Mouse (Mus musculus) hindbrain, embryonic 16.5 days (tissue): ENCODE data around the gene Tor1aip1. TPM values are rescaled to one million over a fixed set of nuclear protein-coding genes. Genes with fewer than 3 reads are reported as not detected.
A peak's percentile ranks its signal among the peaks of the same experiment; 100 is the strongest.

Experiments
- ATAC-seq: fragments of 200-750 bp; cut with Nextera tagmentation; 2 replicates; pipeline ENCODE4 v1.8.0; 2017; ENCODE audit warnings: moderate TSS enrichment, moderate library complexity
- H3K27ac ChIP-seq: fragments of 300-500 bp; sonication (generic); 2 replicates; pipeline ENCODE4 v1.5.1; 2014; ENCODE audit warnings: low read depth, mild to moderate bottlenecking, control low read depth, low read length, moderate library complexity
- H3K27me3 ChIP-seq: fragments of 300-500 bp; sonication (generic); replicated peaks from 2 replicates; pipeline ENCODE4 v1.6.1; 2014; ENCODE audit warnings: low read length; ENCODE audit not compliant: control insufficient read depth, insufficient read depth
- H3K36me3 ChIP-seq: fragments of 300-500 bp; sonication (generic); 2 replicates; pipeline ENCODE4 v1.6.1; 2014; ENCODE audit warnings: mild to moderate bottlenecking, low read length, moderate library complexity, mixed read lengths; ENCODE audit not compliant: control insufficient read depth, insufficient read depth
- H3K4me1 ChIP-seq: fragments of 300-500 bp; sonication (generic); 2 replicates; pipeline ENCODE4 v1.6.1; 2014; ENCODE audit warnings: low read depth, low read length; ENCODE audit not compliant: control insufficient read depth, insufficient read depth
- H3K4me2 ChIP-seq: fragments of 300-500 bp; sonication (generic); 2 replicates; pipeline ENCODE4 v1.6.1; 2014; ENCODE audit warnings: mild to moderate bottlenecking, low read length, control low read depth, moderate library complexity
- H3K4me3 ChIP-seq: fragments of 300-500 bp; sonication (generic); 2 replicates; pipeline ENCODE4 v1.5.1; 2014; ENCODE audit warnings: mild to moderate bottlenecking, low read length, control low read depth, moderate library complexity
- H3K9ac ChIP-seq: fragments of 300-500 bp; sonication (generic); 2 replicates; pipeline ENCODE4 v1.6.1; 2014; ENCODE audit warnings: low read depth, mild to moderate bottlenecking, control low read depth, low read length, moderate library complexity
- H3K9me3 ChIP-seq: fragments of 300-500 bp; sonication (generic); 2 replicates; pipeline ENCODE4 v1.6.1; 2014; ENCODE audit warnings: mild to moderate bottlenecking, low read length, moderate library complexity; ENCODE audit not compliant: control insufficient read depth
- WGBS: fragments of 180-500 bp; shearing (Covaris S2); extraction: QIAGEN DNeasy Blood & Tissue Kit; methylation state at CpG from one replicate; pipeline ENCODE4 v1.1.7; 2014; 5-methylcytosine and 5-hydroxymethylcytosine counted together
- polyA plus RNA-seq: library from polyadenylated mRNA; unstranded; fragments of >200 nt; fragmentation: Nextera tagmentation; extraction: Ambion mirVana; gene quantifications from 2 replicates; pipeline ENCODE4 v1.2.1, GENCODE M21; 2015

Gene Tor1aip1
- polyA plus RNA-seq, result 17.9 and 18.1 TPM in 2 replicates

GRCm38 (mm10) chr1:156035930-156036737 is at the start of gene Tor1aip1:
Gene Tor1aip1 (minus strand): TSS chr1:156036480.
- Histone ChIP-seq H3K36me3 (peaks cover 8% of the 10 kb centered on the region), H3K4me1 (peaks cover 14% of the 10 kb centered on the region), H3K4me2 (peak within 1 kb of the TSS; percentile 79), H3K9ac (peak within 1 kb of the TSS; percentile 95), H3K27me3 (no peaks in the 10 kb centered on the region), H3K9me3 (no peaks in the 10 kb centered on the region), H3K4me3 (peak within 1 kb of the TSS; percentile 93), H3K27ac (peak within 1 kb of the TSS; percentile 99)
- peak; percentile 95 for ATAC-seq
- under 1% methylated on average over 59 of the region's 59 CpGs for WGBS

GRCm38 (mm10) chr1:156085770-156086169 is 49.5 kb upstream of the Tor1aip1 start:
- H3K4me3 ChIP-seq, result no peak overlapping the region
- H3K27me3 ChIP-seq, result no peaks in the 10 kb centered on the region
- ATAC-seq, result peak; percentile 73
- H3K27ac ChIP-seq, result no peak overlapping the region
- no peaks in the 10 kb centered on the region for H3K4me1 ChIP-seq
- H3K4me2 ChIP-seq, result no peak overlapping the region
- no peaks in the 10 kb centered on the region for H3K9me3 ChIP-seq
- 57% methylated on average over 5 of the region's 5 CpGs for WGBS
- no peak overlapping the region for H3K9ac ChIP-seq
- H3K36me3 ChIP-seq, result no peaks in the 10 kb centered on the region

DNA sequence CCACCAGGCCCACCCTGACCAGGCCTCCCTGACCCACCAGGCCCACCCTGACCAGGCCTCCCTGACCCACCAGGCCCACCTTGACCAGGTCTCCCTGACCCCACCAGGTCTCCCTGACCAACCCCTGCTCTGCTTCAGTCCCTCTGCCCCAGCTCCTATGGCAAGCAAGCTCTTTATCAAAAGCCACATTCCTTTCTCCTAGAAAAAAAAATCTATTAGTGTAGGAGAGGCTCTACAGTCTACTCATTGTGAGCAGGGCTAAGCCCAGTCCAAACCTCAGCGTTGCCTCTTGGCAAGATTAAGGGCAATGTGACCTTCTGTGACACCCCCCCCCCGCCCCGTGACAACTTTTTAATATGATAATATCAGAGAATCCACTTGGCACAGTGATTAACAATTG is 48.3 kb upstream of the Tor1aip1 start:
- Histone ChIP-seq H3K4me2 (no peak overlapping the region), H3K9ac (no peak overlapping the region), H3K27ac (no peak overlapping the region), H3K9me3 (no peaks in the 10 kb centered on the region), H3K36me3 (no peaks in the 10 kb centered on the region), H3K4me1 (no peaks in the 10 kb centered on the region), H3K27me3 (no peaks in the 10 kb centered on the region), H3K4me3 (no peak overlapping the region)
- ATAC-seq, result no peak
- WGBS, result 71% methylated on average over 3 of the region's 3 CpGs

GRCm38 (mm10) chr1:156077655-156078054 is 41.4 kb upstream of the Tor1aip1 start:
- H3K9me3 ChIP-seq, result no peaks in the 10 kb centered on the region
- no peak for ATAC-seq
- no peak overlapping the region for H3K27ac ChIP-seq
- H3K27me3 ChIP-seq, result no peaks in the 10 kb centered on the region
- no peaks in the 10 kb centered on the region for H3K36me3 ChIP-seq
- no peak overlapping the region for H3K9ac ChIP-seq
- H3K4me1 ChIP-seq, result no peaks in the 10 kb centered on the region
- H3K4me3 ChIP-seq, result no peak overlapping the region
- no peak overlapping the region for H3K4me2 ChIP-seq
- 60% methylated on average over 3 of the region's 3 CpGs for WGBS

GRCm38 (mm10) chr1:156076474-156076873 is 40.2 kb upstream of the Tor1aip1 start:
- no peaks in the 10 kb centered on the region for H3K4me1 ChIP-seq
- 44% methylated on average over 4 of the region's 4 CpGs for WGBS
- H3K4me3 ChIP-seq, result no peak overlapping the region
- H3K27ac ChIP-seq, result no peak overlapping the region
- ATAC-seq, result no peak
- no peaks in the 10 kb centered on the region for H3K27me3 ChIP-seq
- H3K4me2 ChIP-seq, result no peak overlapping the region
- H3K9me3 ChIP-seq, result no peaks in the 10 kb centered on the region
- no peak overlapping the region for H3K9ac ChIP-seq
- no peaks in the 10 kb centered on the region for H3K36me3 ChIP-seq

GRCm38 (mm10) chr1:156074575-156074974 is 38.3 kb upstream of the Tor1aip1 start:
- no peak overlapping the region for H3K4me2 ChIP-seq
- 49% methylated on average over 8 of the region's 8 CpGs for WGBS
- H3K4me3 ChIP-seq, result no peak overlapping the region
- H3K27me3 ChIP-seq, result no peaks in the 10 kb centered on the region
- no peaks in the 10 kb centered on the region for H3K36me3 ChIP-seq
- ATAC-seq, result no peak
- no peak overlapping the region for H3K9ac ChIP-seq
- H3K4me1 ChIP-seq, result no peaks in the 10 kb centered on the region
- no peaks in the 10 kb centered on the region for H3K9me3 ChIP-seq
- no peak overlapping the region for H3K27ac ChIP-seq

DNA sequence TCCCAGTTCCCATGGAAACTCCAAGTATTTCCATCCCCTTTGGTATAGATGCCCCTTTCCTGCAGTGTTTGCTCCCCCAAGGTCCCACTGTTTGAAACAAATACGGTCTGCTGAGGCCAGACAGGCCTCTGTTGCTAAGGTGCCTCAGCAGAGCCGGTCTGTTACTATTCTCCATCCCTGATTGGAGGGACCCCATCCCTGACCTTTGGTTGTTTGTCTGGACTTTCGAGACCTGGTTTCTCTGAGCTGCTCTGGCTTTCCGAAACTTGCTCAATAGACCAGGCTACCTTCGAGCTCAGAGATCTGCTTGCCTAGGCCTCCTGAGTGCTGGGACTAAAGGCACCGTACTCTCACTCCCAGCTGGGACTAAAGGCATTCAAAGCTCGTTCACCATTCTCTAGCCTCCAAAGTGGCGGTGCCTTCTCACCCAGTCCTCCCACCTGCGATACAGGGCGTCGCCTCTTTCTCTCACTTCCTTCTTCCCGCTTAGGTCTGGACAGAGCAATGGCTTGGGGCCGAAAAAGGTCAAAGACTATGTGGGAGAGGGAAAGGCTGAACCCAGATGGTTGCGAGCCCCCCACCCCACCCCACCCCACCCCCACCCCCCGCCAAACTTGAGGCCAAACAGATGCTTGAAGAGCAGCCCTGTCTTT is 37.0 kb upstream of the Tor1aip1 start:
- H3K4me1 ChIP-seq, result no peaks in the 10 kb centered on the region
- no peak overlapping the region for H3K27ac ChIP-seq
- no peak overlapping the region for H3K9ac ChIP-seq
- 67% methylated on average over 15 of the region's 15 CpGs for WGBS
- no peaks in the 10 kb centered on the region for H3K9me3 ChIP-seq
- no peaks in the 10 kb centered on the region for H3K27me3 ChIP-seq
- ATAC-seq, result no peak
- H3K4me2 ChIP-seq, result no peak overlapping the region
- H3K36me3 ChIP-seq, result no peaks in the 10 kb centered on the region
- H3K4me3 ChIP-seq, result no peak overlapping the region

- WGBS, result 88% methylated on average over 14 of the region's 14 CpGs
- Histone ChIP-seq H3K27ac (no peak overlapping the region), H3K27me3 (no peaks in the 10 kb centered on the region)
Observed at GRCm38 (mm10) chr1:156070106-156070505, 33.8 kb upstream of the Tor1aip1 start.

DNA sequence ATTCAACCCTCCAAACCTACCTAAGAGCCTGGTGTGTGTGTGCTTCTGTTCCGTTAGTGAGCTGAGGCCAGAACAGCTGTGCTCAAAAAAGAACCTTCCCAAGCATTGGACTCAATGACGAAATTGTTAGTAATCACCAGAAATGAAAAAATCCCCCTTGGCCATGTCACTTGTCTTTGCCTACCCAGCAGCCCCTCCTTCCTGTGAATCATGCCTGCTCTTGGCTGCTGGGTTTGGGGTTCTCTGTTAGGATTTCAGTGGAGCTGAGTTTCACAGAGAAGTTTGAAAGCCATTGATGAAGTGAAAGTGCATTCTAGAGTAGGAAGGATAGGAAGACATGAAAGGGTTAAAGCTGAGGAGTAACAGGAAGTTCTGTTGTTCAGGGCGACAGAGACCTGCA is 29.9 kb upstream of the Tor1aip1 start:
- ATAC-seq, result no peak
- H3K4me1 ChIP-seq, result no peaks in the 10 kb centered on the region
- peaks cover 15% of the 10 kb centered on the region for H3K36me3 ChIP-seq
- no peak overlapping the region for H3K4me2 ChIP-seq
- no peak overlapping the region for H3K27ac ChIP-seq
- no peak overlapping the region for H3K4me3 ChIP-seq
- no peaks in the 10 kb centered on the region for H3K9me3 ChIP-seq
- 68% methylated on average over 3 of the region's 3 CpGs for WGBS
- H3K27me3 ChIP-seq, result no peaks in the 10 kb centered on the region
- no peak overlapping the region for H3K9ac ChIP-seq

More at GRCm38 (mm10) chr1:156070106-156070505, 33.8 kb upstream of the Tor1aip1 start:
- Histone ChIP-seq H3K4me1 (no peaks in the 10 kb centered on the region), H3K9ac (no peak overlapping the region), H3K9me3 (no peaks in the 10 kb centered on the region), H3K36me3 (no peaks in the 10 kb centered on the region; the same call in 1 of the 2 replicates), H3K4me2 (no peak overlapping the region), H3K4me3 (no peak overlapping the region)
- ATAC-seq, result no peak
